ENCODE assay signal across 13 mouse cellular contexts in genomic region chr7:102479368-102480078, GRCm38 (mm10). TPM values are rescaled to one million over a fixed set of nuclear protein-coding genes. Genes with fewer than 3 reads are reported as not detected.
DNase-seq lines count a peak whose midpoint lies in the region; ATAC-seq and TF ChIP-seq lines count a peak whose summit lies in the region.
"Had no signal": no experiment of that assay in that cellular context is flagged by ENCODE, and none has a peak within 500 bp of the region (broad histone marks: within the 10 kb centered on the region; RNA-seq: fewer than 3 reads in every experiment).

No protein-coding gene starts in this region.

- no peak for TF ChIP-seq CTCF in intestine, postnatal 0 days (IDR thresholded peaks at IDR 0.05; ENCODE audit: low read depth)

- 52% methylated on average over 5 of the region's 5 CpGs for WGBS in intestine, postnatal 0 days
- 39% methylated on average over 5 of the region's 5 CpGs for WGBS in lung, embryonic 15.5 days
- 78% methylated on average over 5 of the region's 5 CpGs for WGBS in liver, embryonic 11.5 days

- in situ Hi-C loops in ES-E14 (cut with MboI; ENCODE audit: low sequenced_read_pairs in 2 of 2, unreplicated experiment in 2 of 2): no loop called here

- peak overlapping the region; percentile 69 for H3K27ac ChIP-seq in ES-E14 (ENCODE audit: insufficient read depth, low read depth, low read length, poor library complexity, severe bottlenecking)
- H3K27ac ChIP-seq in intestine, postnatal 0 days (ENCODE audit: low read depth, low read length): no peak overlapping the region
- H3K27ac ChIP-seq in lung, embryonic 15.5 days: no peak overlapping the region
- no peak overlapping the region for H3K27ac ChIP-seq in liver, embryonic 11.5 days (ENCODE audit: low read depth, low read length)
- H3K27ac ChIP-seq: hindbrain, postnatal 0 days; limb, embryonic 12.5 days had no signal

- no peak overlapping the region for H3K9ac ChIP-seq in ES-E14 (ENCODE audit: insufficient read depth, low read depth, low read length, poor library complexity, severe bottlenecking)
- no peak overlapping the region for H3K9ac ChIP-seq in intestine, postnatal 0 days (ENCODE audit: low read depth, low read length)
- H3K9ac ChIP-seq in lung, embryonic 15.5 days: no peak overlapping the region
- H3K9ac ChIP-seq in liver, embryonic 11.5 days (ENCODE audit: low read depth, low read length): no peak overlapping the region
- H3K9ac ChIP-seq: limb, embryonic 12.5 days had no signal

- H3K36me3 ChIP-seq in ES-E14 (ENCODE audit: control insufficient read depth, insufficient read depth, low read length, poor library complexity, severe bottlenecking): peaks cover 2% of the 10 kb centered on the region; the same call in 1 of the 2 replicates
- no peaks in the 10 kb centered on the region for H3K36me3 ChIP-seq in intestine, postnatal 0 days (ENCODE audit: control insufficient read depth, insufficient read depth)
- H3K36me3 ChIP-seq in lung, embryonic 15.5 days: 0 out of 2 replicates have a peak, but pooled peaks cover 3% of the 10 kb centered on the region
- no peaks in the 10 kb centered on the region for H3K36me3 ChIP-seq in liver, embryonic 11.5 days (ENCODE audit: control insufficient read depth, insufficient read depth, low read length)
- H3K36me3 ChIP-seq: limb, embryonic 12.5 days had no signal

- H3K4me2 ChIP-seq in intestine, postnatal 0 days (replicated peaks; ENCODE audit: low read depth): no peak overlapping the region
- H3K4me2 ChIP-seq in lung, embryonic 15.5 days: no peak overlapping the region
- H3K4me2 ChIP-seq in liver, embryonic 11.5 days: no peak overlapping the region
- H3K4me2 ChIP-seq: limb, embryonic 12.5 days had no signal

- peaks cover 8 to 10% of the 10 kb centered on the region in 2 experiments; a peak in 3 of 4 replicates for H3K4me1 ChIP-seq in ES-E14 (ENCODE audit: control insufficient read depth in 2 of 2, insufficient read depth in 2 of 2, low read length in 2 of 2, poor library complexity in 1 of 2)
- H3K4me1 ChIP-seq in intestine, postnatal 0 days (replicated peaks; ENCODE audit: control insufficient read depth, insufficient read depth, low read length): no peaks in the 10 kb centered on the region
- H3K4me1 ChIP-seq in lung, embryonic 15.5 days: peaks cover 25% of the 10 kb centered on the region
- no peaks in the 10 kb centered on the region; the same call in 1 of the 2 replicates for H3K4me1 ChIP-seq in liver, embryonic 11.5 days (replicated peaks; ENCODE audit: control insufficient read depth, insufficient read depth, low read length)
- H3K4me1 ChIP-seq: limb, embryonic 12.5 days had no signal

- H3K27me3 ChIP-seq in intestine, postnatal 0 days (replicated peaks; ENCODE audit: control insufficient read depth, insufficient read depth, low read length): no peaks in the 10 kb centered on the region
- H3K27me3 ChIP-seq in lung, embryonic 15.5 days: no peaks in the 10 kb centered on the region
- H3K27me3 ChIP-seq in liver, embryonic 11.5 days (replicated peaks; ENCODE audit: control insufficient read depth, insufficient read depth, low read length): no peaks in the 10 kb centered on the region
- H3K27me3 ChIP-seq: limb, embryonic 12.5 days had no signal

- peak; percentile 51; the same call in 1 of the 2 replicates for ATAC-seq in intestine, postnatal 0 days
- peak; percentile 28; the same call in 1 of the 2 replicates for ATAC-seq in lung, embryonic 15.5 days (ENCODE audit: borderline replicate concordance, extremely low read depth, low FRiP score, low TSS enrichment)
- ATAC-seq in liver, embryonic 11.5 days (replicated peaks; ENCODE audit: low FRiP score): no peak
- ATAC-seq: hindbrain, postnatal 0 days had no signal

- H3K9me3 ChIP-seq in ES-E14 (ENCODE audit: control insufficient read depth, insufficient read depth, low read depth, low read length): no peaks in the 10 kb centered on the region
- H3K9me3 ChIP-seq in intestine, postnatal 0 days (ENCODE audit: control insufficient read depth): no peaks in the 10 kb centered on the region
- no peaks in the 10 kb centered on the region for H3K9me3 ChIP-seq in lung, embryonic 15.5 days
- no peaks in the 10 kb centered on the region for H3K9me3 ChIP-seq in liver, embryonic 11.5 days (ENCODE audit: control insufficient read depth, low read length)
- H3K9me3 ChIP-seq: limb, embryonic 12.5 days had no signal

- DNase-seq in ES-E14 (ENCODE audit: low read depth, low spot score) (no peak), R1 (ENCODE audit: low read depth, low spot score) (peak; percentile 72)
- no peak for DNase-seq in thymus, postnatal 36 days
- no peak for DNase-seq in cerebellum, adult 11 months
- DNase-seq in liver, embryonic 11.5 days (ENCODE audit: low spot score): no peak
- DNase-seq in spleen, postnatal 36 days (ENCODE audit: low spot score in 2 of 2): no peak
- DNase-seq: gastrocnemius, postnatal 36 days; right cerebral cortex, adult 18-20 months had no signal

- H3K4me3 ChIP-seq in ES-E14 (ENCODE audit: insufficient read depth in 1 of 2, low read depth in 1 of 2, low read length in 2 of 2, poor library complexity in 1 of 2, severe bottlenecking in 1 of 2): no peak overlapping the region
- H3K4me3 ChIP-seq in intestine, postnatal 0 days (ENCODE audit: low read depth, low read length): no peak overlapping the region
- no peak overlapping the region for H3K4me3 ChIP-seq in lung, embryonic 15.5 days
- H3K4me3 ChIP-seq in liver, embryonic 11.5 days (ENCODE audit: low read depth, low read length): no peak overlapping the region
- H3K4me3 ChIP-seq: limb, embryonic 12.5 days had no signal

TF ChIP-seq in ES-E14, 5 proteins besides CTCF, POLR2A, EP300 and RAD21:
- no peak for TF ChIP-seq CHD2 (IDR thresholded peaks at IDR 0.05; ENCODE audit: low read depth, low read length)
- TF ChIP-seq ZNF384 (IDR thresholded peaks at IDR 0.05; ENCODE audit: low read depth, low read length): no peak
- TF ChIP-seq MAFK (IDR thresholded peaks at IDR 0.05; ENCODE audit: insufficient read depth, low read depth, low read length): no peak
- TF ChIP-seq HCFC1 (IDR thresholded peaks at IDR 0.05; ENCODE audit: borderline replicate concordance, insufficient read depth, low read length): 0 out of 2 replicates have a peak, but pooled peaks have one; percentile 39
- TF ChIP-seq ZC3H11A (IDR thresholded peaks at IDR 0.05; ENCODE audit: borderline replicate concordance, low read depth, low read length): no peak

RNA-seq across cellular contexts. Expression of gene Olfr543, which starts 2.0 kb away (rescaled TPM):
- total RNA-seq in ES-E14 (2012; rRNA removed): 0.22 and 0.63 TPM in 2 replicates
- not detected in 2 replicates for polyA plus RNA-seq in intestine, postnatal 0 days (2015; fragmentation: Nextera tagmentation; extraction: Ambion mirVana)
- polyA plus RNA-seq in lung, embryonic 15.5 days (2015; fragmentation: Nextera tagmentation; extraction: Ambion mirVana): 0.17 and 0.31 TPM in 2 replicates
- 0.40 and 0.47 TPM in 2 replicates for polyA plus RNA-seq in liver, embryonic 11.5 days (2014; fragmentation: Nextera tagmentation; extraction: Ambion mirVana)
- total RNA-seq: gastrocnemius, postnatal 36 days; hindbrain, postnatal 0 days had no signal
- polyA plus RNA-seq: cortical plate, adult 2 months had no signal

RNA-seq across cellular contexts. Expression of gene Olfr544, which starts 8.6 kb away (rescaled TPM):
- 0.16 TPM in 1 of 2 replicates, not detected in the other for total RNA-seq in ES-E14 (2012; rRNA removed)
- 0.04 TPM in 1 of 2 replicates, not detected in the other for polyA plus RNA-seq in intestine, postnatal 0 days (2015; fragmentation: Nextera tagmentation; extraction: Ambion mirVana)
- polyA plus RNA-seq in lung, embryonic 15.5 days (2015; fragmentation: Nextera tagmentation; extraction: Ambion mirVana): 0.08 and 0.09 TPM in 2 replicates
- polyA plus RNA-seq in liver, embryonic 11.5 days (2014; fragmentation: Nextera tagmentation; extraction: Ambion mirVana): 0.05 and 0.12 TPM in 2 replicates
- total RNA-seq: gastrocnemius, postnatal 36 days; hindbrain, postnatal 0 days had no signal
- polyA plus RNA-seq: cortical plate, adult 2 months; limb, embryonic 12.5 days had no signal

RNA-seq across cellular contexts. Expression of gene Olfr545, which starts 19.9 kb away (rescaled TPM):
- not detected in 2 replicates for total RNA-seq in ES-E14 (2012; rRNA removed)
- polyA plus RNA-seq in intestine, postnatal 0 days (2015; fragmentation: Nextera tagmentation; extraction: Ambion mirVana): not detected in 2 replicates
- not detected in 2 replicates for polyA plus RNA-seq in lung, embryonic 15.5 days (2015; fragmentation: Nextera tagmentation; extraction: Ambion mirVana)
- 0.04 and 0.10 TPM in 2 replicates for polyA plus RNA-seq in liver, embryonic 11.5 days (2014; fragmentation: Nextera tagmentation; extraction: Ambion mirVana)
- total RNA-seq: gastrocnemius, postnatal 36 days; hindbrain, postnatal 0 days had no signal
- polyA plus RNA-seq: cortical plate, adult 2 months had no signal

RNA-seq across cellular contexts. Expression of gene Rrm1, which starts 38.0 kb away (rescaled TPM):
- total RNA-seq in ES-E14 (2012; rRNA removed): 92.8 and 109 TPM in 2 replicates
- polyA plus RNA-seq in intestine, postnatal 0 days (2015; fragmentation: Nextera tagmentation; extraction: Ambion mirVana): 22.7 and 23.4 TPM in 2 replicates
- polyA plus RNA-seq in lung, embryonic 15.5 days (2015; fragmentation: Nextera tagmentation; extraction: Ambion mirVana): 179 and 180 TPM in 2 replicates
- 284 and 324 TPM in 2 replicates for polyA plus RNA-seq in liver, embryonic 11.5 days (2014; fragmentation: Nextera tagmentation; extraction: Ambion mirVana)

RNA-seq across cellular contexts. Expression of gene Olfr547, which starts 55.0 kb away (rescaled TPM):
- not detected in 2 replicates for total RNA-seq in ES-E14 (2012; rRNA removed)
- polyA plus RNA-seq in intestine, postnatal 0 days (2015; fragmentation: Nextera tagmentation; extraction: Ambion mirVana): not detected in 2 replicates
- not detected in 2 replicates for polyA plus RNA-seq in lung, embryonic 15.5 days (2015; fragmentation: Nextera tagmentation; extraction: Ambion mirVana)
- polyA plus RNA-seq in liver, embryonic 11.5 days (2014; fragmentation: Nextera tagmentation; extraction: Ambion mirVana): not detected in 2 replicates
- total RNA-seq: gastrocnemius, postnatal 36 days; hindbrain, postnatal 0 days had no signal
- polyA plus RNA-seq: cortical plate, adult 2 months; hindbrain, postnatal 0 days; limb, embryonic 12.5 days had no signal
